Mouse (Mus musculus): ENCODE data around the gene Pmpcb.

GRCm38 (mm10) chr5:21692230-21692629 lies 44.7 kb upstream of the Pmpcb start:
- no peak for TF ChIP-seq CTCF (conservative IDR thresholded peaks at IDR 0.05; ENCODE audit: insufficient read depth, insufficient read length, low read depth, low read length)
- TF ChIP-seq POLR2A (IDR thresholded peaks at IDR 0.05; ENCODE audit: low read depth, low read length) = no peak
